Mouse (Mus musculus) kidney, postnatal 0 days (tissue): ENCODE results near the gene Rsl1. TPM values are rescaled to one million over a fixed set of nuclear protein-coding genes. Genes with fewer than 3 reads are reported as not detected.
"Not testable (repeated sequence)": the region's sequence is repeated elsewhere in the genome, so short reads cannot be mapped to it uniquely, and the experiment has no call there.

Experiments used
- ATAC-seq: fragments of 200-750 bp; cut with Nextera tagmentation; replicated peaks from 2 replicates; pipeline ENCODE4 v1.8.0; 2017; ENCODE audit warnings: low read depth, moderate number of reproducible peaks, moderate TSS enrichment, moderate library complexity; ENCODE audit not compliant: low FRiP score
- DNase-seq: peaks from one replicate; pipeline ENCODE4 v3.0.0-alpha.2; 2016; ENCODE audit warnings: low spot score
- H3K27ac ChIP-seq: fragments of 300-500 bp; sonication (generic); 2 replicates; pipeline ENCODE4 v1.5.1; 2014; ENCODE audit warnings: mild to moderate bottlenecking
- H3K27me3 ChIP-seq: fragments of 300-500 bp; sonication (generic); 2 replicates; pipeline ENCODE4 v1.6.1; 2014; ENCODE audit warnings: low read length, mixed read lengths; ENCODE audit not compliant: insufficient read depth
- H3K36me3 ChIP-seq: fragments of 300-500 bp; sonication (generic); 2 replicates; pipeline ENCODE4 v1.6.1; 2014; ENCODE audit warnings: low read length, mixed read lengths; ENCODE audit not compliant: insufficient read depth
- H3K4me1 ChIP-seq: fragments of 300-500 bp; sonication (generic); replicated peaks from 2 replicates; pipeline ENCODE4 v1.6.1; 2014; ENCODE audit warnings: antibody characterized with exemption, low read length, mixed read lengths; ENCODE audit not compliant: insufficient read depth
- H3K4me2 ChIP-seq: fragments of 300-500 bp; sonication (generic); 2 replicates; pipeline ENCODE4 v1.6.1; 2014; ENCODE audit warnings: mild to moderate bottlenecking, low read length, moderate library complexity, mixed read lengths
- H3K4me3 ChIP-seq: fragments of 300-500 bp; sonication (generic); replicated peaks from 2 replicates; pipeline ENCODE4 v1.5.1; 2014; ENCODE audit warnings: low read depth, low read length
- H3K9ac ChIP-seq: fragments of 300-500 bp; sonication (generic); 2 replicates; pipeline ENCODE4 v1.6.1; 2014; ENCODE audit warnings: low read depth, low read length
- H3K9me3 ChIP-seq: fragments of 300-500 bp; sonication (generic); replicated peaks from 2 replicates; pipeline ENCODE4 v1.6.1; 2016; ENCODE audit warnings: low read length, inconsistent platforms, mixed read lengths
- CTCF ChIP-seq: IDR thresholded peaks from 2 replicates; pipeline ENCODE4 v1.5.1; 2016; ENCODE audit warnings: antibody characterized with exemption, low read depth, mild to moderate bottlenecking, moderate library complexity
- WGBS: fragments of 180-500 bp; shearing (Covaris S2); extraction: QIAGEN DNeasy Blood & Tissue Kit; methylation state at CpG from one replicate; pipeline ENCODE4 v1.1.7; 2014; 5-methylcytosine and 5-hydroxymethylcytosine counted together
- polyA plus RNA-seq: library from polyadenylated mRNA; unstranded; fragments of >200 nt; fragmentation: Nextera tagmentation; extraction: Ambion mirVana; gene quantifications from 2 replicates; pipeline ENCODE4 v1.2.1, GENCODE M21; 2015

The Rsl1 gene
- polyA plus RNA-seq = 7.1 and 7.3 TPM in 2 replicates

- H3K9ac ChIP-seq = peak within 1 kb of the TSS; percentile 58
- H3K36me3 ChIP-seq, H3K27me3 ChIP-seq, H3K9me3 ChIP-seq, H3K4me1 ChIP-seq: not testable (repeated sequence)
- peak within 1 kb of the TSS; percentile 52 for H3K4me3 ChIP-seq
- 0 out of 2 replicates have a peak, but pooled peaks have one; percentile 5 for TF ChIP-seq CTCF
- WGBS = under 1% methylated on average over 17 of the region's 17 CpGs
- peak within 1 kb of the TSS; percentile 64; the same call in 1 of the 2 replicates for H3K27ac ChIP-seq
- H3K4me2 ChIP-seq = peak within 1 kb of the TSS; percentile 62
- DNase-seq (peak; percentile 81), ATAC-seq (peak; percentile 95)
These were observed at the start of gene Rsl1 for GRCm38 (mm10) chr13:67172991-67173722. Gene Rsl1, plus strand, starts transcription at chr13:67173182.

GRCm38 (mm10) chr13:67124460-67124859 is 48.5 kb upstream of the Rsl1 start:
- Histone ChIP-seq H3K27me3 (no peaks in the 10 kb centered on the region), H3K4me3 (no peak overlapping the region), H3K4me1 (no peaks in the 10 kb centered on the region), H3K27ac (no peak overlapping the region), H3K9ac (no peak overlapping the region), H3K4me2 (no peak overlapping the region), H3K36me3 (no peaks in the 10 kb centered on the region), H3K9me3 (no peaks in the 10 kb centered on the region)
- ATAC-seq (no peak), DNase-seq (no peak)
- 90% methylated on average over 1 of the region's 1 CpGs for WGBS
- no peak for TF ChIP-seq CTCF

- H3K27me3 ChIP-seq, H3K36me3 ChIP-seq, ATAC-seq, H3K4me1 ChIP-seq, H3K4me3 ChIP-seq, DNase-seq, H3K27ac ChIP-seq, H3K9me3 ChIP-seq, H3K9ac ChIP-seq: not testable (repeated sequence)
- 0 out of 2 replicates have a peak overlapping the region, but pooled peaks have one; percentile 60 for H3K4me2 ChIP-seq
- 84% methylated on average over 10 of the region's 10 CpGs for whole genome bisulfite sequencing
These were observed 45.5 kb upstream of the Rsl1 start for GRCm38 (mm10) chr13:67127507-67127906.

GRCm38 (mm10) chr13:67128038-67128721 is 44.8 kb upstream of the Rsl1 start:
- peak; percentile 97 for ATAC-seq

GRCm38 (mm10) chr13:67166122-67166521 is 6.9 kb upstream of the Rsl1 start:
- not testable (repeated sequence) for ATAC-seq, DNase-seq, H3K9ac ChIP-seq, H3K36me3 ChIP-seq, H3K27me3 ChIP-seq, H3K4me1 ChIP-seq, H3K4me3 ChIP-seq, H3K27ac ChIP-seq, H3K4me2 ChIP-seq, H3K9me3 ChIP-seq
- 0 out of 2 replicates have a peak, but pooled peaks have one; percentile 4 for TF ChIP-seq CTCF
- WGBS = 55% methylated on average over 4 of the region's 4 CpGs

More at GRCm38 (mm10) chr13:67128038-67128721, 44.8 kb upstream of the Rsl1 start:
- Histone ChIP-seq H3K4me3 (peak overlapping the region; percentile 48), H3K27me3 (no peaks in the 10 kb centered on the region), H3K36me3 (no peaks in the 10 kb centered on the region), H3K9ac (peak overlapping the region; percentile 49), H3K9me3 (no peaks in the 10 kb centered on the region), H3K4me2 (peak overlapping the region; percentile 60), H3K27ac (no peak overlapping the region), H3K4me1 (no peaks in the 10 kb centered on the region)
- WGBS = 1% methylated on average over 18 of the region's 18 CpGs
- TF ChIP-seq CTCF = peak; percentile 51
- peak; percentile 92 for DNase-seq

- Histone ChIP-seq H3K9me3 (no peaks in the 10 kb centered on the region), H3K9ac (peak overlapping the region; percentile 58; the same call in 1 of the 2 replicates), H3K36me3 (no peaks in the 10 kb centered on the region), H3K4me3 (peak overlapping the region; percentile 52), H3K4me1 (0 out of 2 replicates have a peak, but pooled peaks cover 4% of the 10 kb centered on the region), H3K27me3 (no peaks in the 10 kb centered on the region), H3K4me2 (peak overlapping the region; percentile 62), H3K27ac (no peak overlapping the region)
- WGBS = 22% methylated on average over 5 of the region's 5 CpGs
- DNase-seq (peak; percentile 78), ATAC-seq (peak; percentile 11; the same call in 1 of the 2 replicates)
- TF ChIP-seq CTCF = no peak
These were observed 707 bp downstream of the Rsl1 start for GRCm38 (mm10) chr13:67173723-67174055.
